Mouse (Mus musculus) midbrain, postnatal 0 days (tissue): Measurements from ENCODE around the gene Dscam. TPM values are rescaled to one million over a fixed set of nuclear protein-coding genes. Genes with fewer than 3 reads are reported as not detected.

Source experiments
- ATAC-seq: fragments of 200-750 bp; cut with Nextera tagmentation; 2 replicates; pipeline ENCODE4 v1.8.0; 2017; ENCODE audit warnings: moderate number of reproducible peaks, mild to moderate bottlenecking, moderate TSS enrichment, moderate library complexity; ENCODE audit not compliant: low FRiP score
- DNase-seq: peaks from one replicate; pipeline ENCODE4 v3.0.0-alpha.2; 2015; ENCODE audit warnings: low spot score
- H3K27ac ChIP-seq: fragments of 300-500 bp; sonication (generic); 2 replicates; pipeline ENCODE4 v1.5.1; 2014; ENCODE audit warnings: low read depth, mild to moderate bottlenecking, low read length, mixed read lengths
- H3K27me3 ChIP-seq: fragments of 300-500 bp; sonication (generic); 2 replicates; pipeline ENCODE4 v1.6.1; 2014; ENCODE audit warnings: low read length, control low read depth, mixed read lengths; ENCODE audit not compliant: insufficient read depth
- H3K36me3 ChIP-seq: fragments of 300-500 bp; sonication (generic); 2 replicates; pipeline ENCODE4 v1.6.1; 2014; ENCODE audit warnings: low read length, control low read depth, mixed read lengths; ENCODE audit not compliant: insufficient read depth
- H3K4me1 ChIP-seq: fragments of 300-500 bp; sonication (generic); 2 replicates; pipeline ENCODE4 v1.6.1; 2014; ENCODE audit warnings: mild to moderate bottlenecking, control low read depth, antibody characterized with exemption, low read length, mixed read lengths; ENCODE audit not compliant: insufficient read depth
- H3K4me2 ChIP-seq: fragments of 300-500 bp; sonication (generic); 2 replicates; pipeline ENCODE4 v1.6.1; 2014; ENCODE audit warnings: low read depth, mild to moderate bottlenecking, low read length, mixed read lengths; ENCODE audit not compliant: poor library complexity, severe bottlenecking
- H3K4me3 ChIP-seq: fragments of 300-500 bp; sonication (generic); 2 replicates; pipeline ENCODE4 v1.5.1; 2014; ENCODE audit warnings: low read depth, mild to moderate bottlenecking, low read length, moderate library complexity
- H3K9ac ChIP-seq: fragments of 300-500 bp; sonication (generic); replicated peaks from 2 replicates; pipeline ENCODE4 v1.6.1; 2014; ENCODE audit warnings: mild to moderate bottlenecking, low read length, moderate library complexity, mixed read lengths; ENCODE audit not compliant: poor library complexity, severe bottlenecking
- H3K9me3 ChIP-seq: fragments of 300-500 bp; sonication (generic); 2 replicates; pipeline ENCODE4 v1.6.1; 2016; ENCODE audit warnings: low read length, control low read depth
- CTCF ChIP-seq: IDR thresholded peaks from 2 replicates; pipeline ENCODE4 v1.5.1; 2016; ENCODE audit warnings: antibody characterized with exemption, mild to moderate bottlenecking
- WGBS: fragments of 180-500 bp; shearing (Covaris S2); extraction: QIAGEN DNeasy Blood & Tissue Kit; methylation state at CpG from one replicate; pipeline ENCODE4 v1.1.7; 2014; 5-methylcytosine and 5-hydroxymethylcytosine counted together
- polyA plus RNA-seq: library from polyadenylated mRNA; unstranded; fragments of >200 nt; fragmentation: Nextera tagmentation; extraction: Ambion mirVana; gene quantifications from 2 replicates; pipeline ENCODE4 v1.2.1, GENCODE M21; 2015
- total RNA-seq: library from RNA; depleted of rRNA; stranded (reverse); fragments of >200 nt; gene quantifications from 2 replicates; pipeline ENCODE4 v1.2.3, GENCODE M21; 2014

Gene Dscam
- total and polyA plus RNA-seq, 2 experiments from 2014 or later = 15.1 to 64.6 TPM

DNA sequence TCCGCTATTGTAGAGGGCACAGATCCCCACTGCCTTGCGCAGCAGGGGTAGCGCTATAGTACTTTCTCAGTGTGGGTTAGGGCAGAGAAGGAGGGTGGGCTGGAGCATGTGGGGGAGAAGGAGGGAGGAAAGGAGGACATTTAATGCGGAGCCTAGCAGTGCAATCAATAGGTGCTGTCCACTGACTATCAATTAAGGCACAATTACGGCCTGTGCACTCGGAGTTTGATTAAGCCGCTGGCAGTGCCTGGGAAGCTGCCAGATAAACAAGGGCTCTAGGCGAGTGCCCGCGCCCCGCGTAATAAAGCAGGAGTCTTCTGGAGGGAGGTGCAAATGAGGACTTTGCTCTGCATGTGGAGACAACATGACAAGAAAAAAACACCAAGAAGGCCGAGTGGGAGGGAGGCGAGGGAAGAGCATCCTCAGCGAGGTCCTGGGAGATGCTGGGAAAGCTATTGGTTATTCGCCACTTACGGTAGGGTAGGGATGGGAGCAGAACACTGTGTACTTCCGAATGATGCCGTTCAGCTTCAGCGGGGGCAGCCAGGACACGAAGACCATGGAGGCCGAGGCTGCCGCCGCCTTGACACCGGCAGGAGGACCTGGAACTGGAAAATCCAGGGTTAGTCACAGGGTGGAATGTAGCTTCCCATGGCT lies 497.2 kb downstream of the Dscam start:
- no peak for TF ChIP-seq CTCF
- Histone ChIP-seq H3K27me3 (no peaks in the 10 kb centered on the region), H3K4me2 (no peak overlapping the region), H3K27ac (peak overlapping the region; percentile 27), H3K9ac (0 out of 2 replicates have a peak overlapping the region, but pooled peaks have one; percentile 5), H3K36me3 (peaks cover 12% of the 10 kb centered on the region; the same call in 1 of the 2 replicates), H3K4me1 (no peaks in the 10 kb centered on the region; the same call in 1 of the 2 replicates), H3K9me3 (no peaks in the 10 kb centered on the region), H3K4me3 (no peak overlapping the region)
- ATAC-seq (0 out of 2 replicates have a peak, but pooled peaks have one; percentile 24), DNase-seq (peak; percentile 67)
- 61% methylated on average over 25 of the region's 25 CpGs for WGBS

DNA sequence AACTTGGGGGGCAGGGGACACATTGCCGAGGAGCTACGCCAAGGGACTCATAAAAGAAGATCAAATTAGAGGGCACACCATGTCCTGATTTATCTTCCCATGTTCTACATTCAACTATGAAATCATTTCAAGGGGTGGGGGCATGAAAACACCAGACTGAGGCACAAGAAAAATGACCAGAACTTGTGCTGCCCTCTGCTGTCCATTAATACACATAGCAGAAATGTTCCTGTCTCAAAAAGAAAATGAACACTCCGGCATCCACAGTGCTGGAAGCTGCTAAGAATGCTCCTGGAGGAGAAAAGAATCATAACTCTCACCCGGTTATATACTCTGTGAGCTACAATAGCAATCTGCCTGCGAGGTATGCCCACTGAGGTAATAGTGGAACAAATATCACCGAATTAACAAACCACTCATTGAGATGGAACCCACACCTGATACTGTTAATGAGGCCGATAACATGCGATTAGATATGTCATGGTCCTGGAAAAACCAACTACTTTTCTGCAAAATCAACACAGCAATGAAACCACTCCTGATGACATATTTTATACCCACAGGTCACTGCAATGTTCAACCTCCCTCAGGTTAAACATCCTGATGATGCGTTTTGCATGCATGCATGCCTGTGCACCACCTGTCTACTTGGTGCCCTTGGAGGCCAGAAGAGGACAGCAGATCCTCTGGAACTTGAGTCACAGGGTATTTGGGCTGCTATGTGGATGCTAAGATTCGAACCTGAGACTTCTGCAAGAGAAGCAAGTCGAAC lies 498.8 kb downstream of the Dscam start:
- TF ChIP-seq CTCF = peak; percentile 88
- WGBS = 55% methylated on average over 11 of the region's 11 CpGs
- Histone ChIP-seq H3K27ac (no peak overlapping the region), H3K9ac (no peak overlapping the region), H3K27me3 (no peaks in the 10 kb centered on the region), H3K4me1 (no peaks in the 10 kb centered on the region; the same call in 1 of the 2 replicates), H3K36me3 (peaks cover 3% of the 10 kb centered on the region; the same call in 1 of the 2 replicates), H3K4me2 (no peak overlapping the region), H3K4me3 (no peak overlapping the region), H3K9me3 (no peaks in the 10 kb centered on the region)
- ATAC-seq = peak; percentile 36; the same call in 1 of the 2 replicates
- DNase-seq = peak; percentile 85

- no peak for TF ChIP-seq CTCF
- no peaks in the 10 kb centered on the region for H3K27me3 ChIP-seq
- ATAC-seq (no peak), DNase-seq (peak; percentile 20)
- H3K4me2 ChIP-seq = no peak overlapping the region
- H3K4me1 ChIP-seq = no peaks in the 10 kb centered on the region; the same call in 1 of the 2 replicates
- no peaks in the 10 kb centered on the region; the same call in 1 of the 2 replicates for H3K36me3 ChIP-seq
- 76% methylated on average over 5 of the region's 5 CpGs for WGBS
- H3K27ac ChIP-seq = no peak overlapping the region
- H3K4me3 ChIP-seq = no peak overlapping the region
- H3K9ac ChIP-seq = no peak overlapping the region
- no peaks in the 10 kb centered on the region for H3K9me3 ChIP-seq
Observed at GRCm38 (mm10) chr16:96669706-96670105, 500.8 kb downstream of the Dscam start.

GRCm38 (mm10) chr16:96668478-96668877 lies 502.1 kb downstream of the Dscam start:
- Histone ChIP-seq H3K9me3 (no peaks in the 10 kb centered on the region), H3K27me3 (no peaks in the 10 kb centered on the region), H3K4me3 (no peak overlapping the region), H3K9ac (no peak overlapping the region), H3K36me3 (no peaks in the 10 kb centered on the region; the same call in 1 of the 2 replicates), H3K4me2 (no peak overlapping the region), H3K4me1 (no peaks in the 10 kb centered on the region; the same call in 1 of the 2 replicates), H3K27ac (no peak overlapping the region)
- TF ChIP-seq CTCF = no peak
- 93% methylated on average over 1 of the region's 1 CpGs for WGBS
- no peak for DNase-seq
- no peak for ATAC-seq

GRCm38 (mm10) chr16:96661073-96661472 lies 509.5 kb downstream of the Dscam start:
- Histone ChIP-seq H3K9me3 (no peaks in the 10 kb centered on the region), H3K27me3 (no peaks in the 10 kb centered on the region), H3K27ac (no peak overlapping the region), H3K36me3 (0 out of 2 replicates have a peak, but pooled peaks cover 5% of the 10 kb centered on the region), H3K4me3 (no peak overlapping the region), H3K4me2 (no peak overlapping the region), H3K4me1 (no peaks in the 10 kb centered on the region), H3K9ac (no peak overlapping the region)
- WGBS = 91% methylated on average over 3 of the region's 3 CpGs
- DNase-seq = no peak
- TF ChIP-seq CTCF = no peak
- no peak for ATAC-seq
